Mouse (Mus musculus): ENCODE data around the gene Rnf169. TPM values are rescaled to one million over a fixed set of nuclear protein-coding genes. Genes with fewer than 3 reads are reported as not detected.
A peak's percentile ranks its signal among the peaks of the same experiment; 100 is the strongest.

Gene Rnf169
- polyA plus RNA-seq, 2 experiments, result 1.6 to 2.2 TPM

GRCm38 (mm10) chr7:99887230-99887735 lies 93.0 kb downstream of the Rnf169 start:
- Histone ChIP-seq H3K9me3 (ENCODE audit: control insufficient read depth, low read length) (no peaks in the 10 kb centered on the region), H3K36me3 (replicated peaks; ENCODE audit: control insufficient read depth, insufficient read depth, low read depth) (no peaks in the 10 kb centered on the region), H3K4me2 (ENCODE audit: low read depth) (no peak overlapping the region), H3K4me1 (replicated peaks; ENCODE audit: control insufficient read depth in 2 of 2, insufficient read depth in 2 of 2, low read length in 1 of 2) (no peaks in the 10 kb centered on the region), H3K4me3 (ENCODE audit: insufficient read depth in 1 of 2, low read depth in 2 of 2, low read length in 2 of 2) (no peak overlapping the region), H3K9ac (replicated peaks) (no peak overlapping the region), H3K27me3 (ENCODE audit: control insufficient read depth, insufficient read depth, low read length) (no peaks in the 10 kb centered on the region), H3K27ac (no peak overlapping the region)
- TF ChIP-seq CTCF (IDR thresholded peaks at IDR 0.05; ENCODE audit: low read depth), result no peak
- TF ChIP-seq EP300 (IDR thresholded peaks at IDR 0.05; ENCODE audit: low read depth), result no peak
- DNase-seq (ENCODE audit: low read depth in 3 of 3, low spot score in 3 of 3) (no peak), ATAC-seq (ENCODE audit: insufficient read depth) (no peak)
- 51% methylated on average over 2 of the region's 2 CpGs for WGBS (ENCODE audit: insufficient replicate concordance)

DNA sequence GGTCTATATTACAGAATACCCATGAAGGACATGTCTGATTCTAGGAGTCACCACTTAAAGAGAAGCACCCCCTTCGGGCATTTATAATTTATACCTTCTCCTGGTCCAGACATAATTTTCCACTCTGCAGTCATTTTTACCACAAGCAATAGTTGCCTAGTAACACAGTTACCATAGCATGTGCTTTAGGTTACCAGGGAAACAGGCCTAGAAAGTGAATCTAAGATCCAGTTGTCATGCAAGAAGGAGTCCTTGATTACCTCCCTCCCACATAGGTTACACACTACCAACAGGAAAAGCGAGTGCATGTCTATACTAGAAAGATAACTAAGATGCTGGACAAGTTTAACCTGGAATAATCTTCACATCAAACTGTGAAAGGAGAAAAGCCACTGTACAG lies 102.0 kb downstream of the Rnf169 start:
- H3K36me3 ChIP-seq (replicated peaks; ENCODE audit: control insufficient read depth, insufficient read depth, low read depth), result no peaks in the 10 kb centered on the region
- DNase-seq (ENCODE audit: low read depth in 3 of 3, low spot score in 3 of 3), result no peak
- H3K9ac ChIP-seq (replicated peaks), result no peak overlapping the region
- no peak overlapping the region for H3K4me2 ChIP-seq (ENCODE audit: low read depth)
- H3K4me1 ChIP-seq (replicated peaks; ENCODE audit: control insufficient read depth in 2 of 2, insufficient read depth in 2 of 2, low read length in 1 of 2), result no peaks in the 10 kb centered on the region
- TF ChIP-seq EP300 (IDR thresholded peaks at IDR 0.05; ENCODE audit: low read depth), result no peak
- no peak for TF ChIP-seq CTCF (IDR thresholded peaks at IDR 0.05; ENCODE audit: low read depth)
- H3K27ac ChIP-seq, result no peak overlapping the region
- 49% methylated on average over 2 of the region's 2 CpGs for WGBS (ENCODE audit: insufficient replicate concordance)
- ATAC-seq (ENCODE audit: insufficient read depth), result no peak
- H3K27me3 ChIP-seq (ENCODE audit: control insufficient read depth, insufficient read depth, low read length), result no peaks in the 10 kb centered on the region
- no peak overlapping the region for H3K4me3 ChIP-seq (ENCODE audit: insufficient read depth in 1 of 2, low read depth in 2 of 2, low read length in 2 of 2)
- H3K9me3 ChIP-seq (ENCODE audit: control insufficient read depth, low read length), result no peaks in the 10 kb centered on the region

DNA sequence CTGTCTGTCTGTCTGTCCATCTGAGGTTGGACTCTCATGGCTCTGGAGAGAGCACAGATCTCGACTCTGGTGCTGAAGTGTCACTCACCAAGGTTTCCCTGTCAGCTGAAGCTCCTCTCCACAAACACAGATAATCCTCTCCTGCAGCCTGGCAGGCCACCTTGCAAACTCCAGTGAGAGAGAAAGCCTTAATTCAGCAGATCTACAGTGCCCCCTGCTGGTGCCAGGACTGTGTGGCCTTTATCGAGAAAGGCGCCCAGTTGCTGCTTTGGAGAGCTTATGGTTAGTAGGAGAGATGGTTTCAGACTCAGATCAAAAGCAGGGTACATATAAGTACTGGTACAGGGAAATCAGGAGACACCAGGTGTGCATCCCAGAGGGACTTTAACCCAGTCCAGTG lies 103.9 kb downstream of the Rnf169 start:
- no peaks in the 10 kb centered on the region for H3K27me3 ChIP-seq (ENCODE audit: control insufficient read depth, insufficient read depth, low read length)
- DNase-seq (ENCODE audit: low read depth in 3 of 3, low spot score in 3 of 3) (peak; percentile 58 to 60 (median 60)), ATAC-seq (ENCODE audit: insufficient read depth) (no peak)
- no peak overlapping the region for H3K4me3 ChIP-seq (ENCODE audit: insufficient read depth in 1 of 2, low read depth in 2 of 2, low read length in 2 of 2)
- no peaks in the 10 kb centered on the region for H3K36me3 ChIP-seq (replicated peaks; ENCODE audit: control insufficient read depth, insufficient read depth, low read depth)
- TF ChIP-seq CTCF (IDR thresholded peaks at IDR 0.05; ENCODE audit: low read depth), result peak; percentile 95
- TF ChIP-seq EP300 (IDR thresholded peaks at IDR 0.05; ENCODE audit: low read depth), result no peak
- no peak overlapping the region for H3K4me2 ChIP-seq (ENCODE audit: low read depth)
- 0% methylated on average over 3 of the region's 3 CpGs for WGBS (ENCODE audit: insufficient replicate concordance)
- H3K27ac ChIP-seq, result no peak overlapping the region
- no peaks in the 10 kb centered on the region for H3K4me1 ChIP-seq (replicated peaks; ENCODE audit: control insufficient read depth in 2 of 2, insufficient read depth in 2 of 2, low read length in 1 of 2)
- no peak overlapping the region for H3K9ac ChIP-seq (replicated peaks)
- H3K9me3 ChIP-seq (ENCODE audit: control insufficient read depth, low read length), result no peaks in the 10 kb centered on the region

DNA sequence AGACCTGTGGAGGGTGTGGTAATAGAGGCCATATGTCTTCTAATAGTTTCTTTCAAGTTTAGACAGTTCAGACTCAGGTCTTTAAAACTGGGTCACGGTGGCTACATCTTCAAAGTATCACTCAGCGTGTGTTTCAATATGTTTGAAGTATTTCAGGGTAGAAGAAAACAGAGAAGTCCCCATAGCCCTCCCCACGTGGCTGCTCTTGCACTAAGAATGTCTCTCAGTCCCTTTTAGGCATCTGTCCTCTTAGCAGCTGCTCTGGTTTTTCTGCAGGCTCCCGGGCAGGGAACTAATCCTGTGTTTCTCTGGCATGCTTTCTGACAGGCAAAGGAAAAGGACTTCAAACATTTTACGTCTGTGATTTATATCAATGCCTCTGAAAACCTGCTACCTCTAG lies 104.4 kb downstream of the Rnf169 start:
- TF ChIP-seq CTCF (IDR thresholded peaks at IDR 0.05; ENCODE audit: low read depth) (no peak), EP300 (IDR thresholded peaks at IDR 0.05; ENCODE audit: low read depth) (no peak)
- no peaks in the 10 kb centered on the region for H3K9me3 ChIP-seq (ENCODE audit: control insufficient read depth, low read length)
- no peaks in the 10 kb centered on the region for H3K27me3 ChIP-seq (ENCODE audit: control insufficient read depth, insufficient read depth, low read length)
- no peak overlapping the region for H3K27ac ChIP-seq
- no peak for ATAC-seq (ENCODE audit: insufficient read depth)
- no peak overlapping the region for H3K4me2 ChIP-seq (ENCODE audit: low read depth)
- 45% methylated on average over 5 of the region's 5 CpGs for WGBS (ENCODE audit: insufficient replicate concordance)
- no peak for DNase-seq (ENCODE audit: low read depth in 3 of 3, low spot score in 3 of 3)
- no peaks in the 10 kb centered on the region for H3K4me1 ChIP-seq (replicated peaks; ENCODE audit: control insufficient read depth in 2 of 2, insufficient read depth in 2 of 2, low read length in 1 of 2)
- no peaks in the 10 kb centered on the region for H3K36me3 ChIP-seq (replicated peaks; ENCODE audit: control insufficient read depth, insufficient read depth, low read depth)
- no peak overlapping the region for H3K4me3 ChIP-seq (ENCODE audit: insufficient read depth in 1 of 2, low read depth in 2 of 2, low read length in 2 of 2)
- no peak overlapping the region for H3K9ac ChIP-seq (replicated peaks)

DNA sequence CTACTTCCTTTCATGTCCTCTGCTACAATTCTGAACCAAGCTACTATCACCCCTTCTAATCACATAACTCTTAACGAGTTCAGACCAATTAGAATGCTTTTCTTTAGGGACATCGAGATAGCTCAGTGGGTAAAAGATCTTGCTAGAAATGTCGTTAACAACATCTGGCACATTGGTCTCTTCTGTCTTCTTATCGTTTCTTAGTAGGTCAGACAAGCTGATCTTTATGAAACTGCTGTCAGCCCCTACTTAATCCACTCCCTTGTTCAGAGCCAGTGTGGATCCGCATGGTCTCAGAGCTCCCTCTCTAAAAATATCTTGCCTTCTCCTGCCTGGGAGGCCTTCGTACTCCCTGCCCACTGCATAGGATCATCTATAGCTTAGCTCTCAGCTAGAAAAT lies 106.3 kb downstream of the Rnf169 start:
- TF ChIP-seq EP300 (IDR thresholded peaks at IDR 0.05; ENCODE audit: low read depth) (no peak), CTCF (IDR thresholded peaks at IDR 0.05; ENCODE audit: low read depth) (no peak)
- no peak for ATAC-seq (ENCODE audit: insufficient read depth)
- no peaks in the 10 kb centered on the region for H3K27me3 ChIP-seq (ENCODE audit: control insufficient read depth, insufficient read depth, low read length)
- H3K36me3 ChIP-seq (replicated peaks; ENCODE audit: control insufficient read depth, insufficient read depth, low read depth), result no peaks in the 10 kb centered on the region
- no peak overlapping the region for H3K9ac ChIP-seq (replicated peaks)
- no peaks in the 10 kb centered on the region for H3K9me3 ChIP-seq (ENCODE audit: control insufficient read depth, low read length)
- H3K4me3 ChIP-seq (ENCODE audit: insufficient read depth in 1 of 2, low read depth in 2 of 2, low read length in 2 of 2), result no peak overlapping the region
- DNase-seq (ENCODE audit: low read depth in 3 of 3, low spot score in 3 of 3), result no peak
- H3K4me2 ChIP-seq (ENCODE audit: low read depth), result no peak overlapping the region
- no peak overlapping the region for H3K27ac ChIP-seq
- WGBS (ENCODE audit: insufficient replicate concordance), result 53% methylated on average over 6 of the region's 6 CpGs
- H3K4me1 ChIP-seq (replicated peaks; ENCODE audit: control insufficient read depth in 2 of 2, insufficient read depth in 2 of 2, low read length in 1 of 2), result no peaks in the 10 kb centered on the region

Other genes starting within 250 kb of the Rnf169 start
- not detected in 2 replicates for gene Olfr521, start 216.9 kb downstream of the Rnf169 start, polyA plus RNA-seq (2012; rRNA removed)
- not detected in 2 replicates for gene Olfr521, start 216.9 kb downstream of the Rnf169 start, polyA plus RNA-seq (2014; fragmentation: Nextera tagmentation; extraction: Ambion mirVana)
- 3.5 and 4.1 TPM in 2 replicates for gene Neu3, start 152.0 kb downstream of the Rnf169 start, polyA plus RNA-seq (2012; rRNA removed)
- 2.9 and 3.2 TPM in 2 replicates for gene Neu3, start 152.0 kb downstream of the Rnf169 start, polyA plus RNA-seq (2014; fragmentation: Nextera tagmentation; extraction: Ambion mirVana)
- not detected in 2 replicates for gene Xrra1, start 121.3 kb downstream of the Rnf169 start, polyA plus RNA-seq (2012; rRNA removed)
- gene Xrra1, start 121.3 kb downstream of the Rnf169 start, polyA plus RNA-seq (2014; fragmentation: Nextera tagmentation; extraction: Ambion mirVana), result 0.08 TPM in 1 of 2 replicates, not detected in the other
- 36.7 and 44.5 TPM in 2 replicates for gene Spcs2, start 117.0 kb downstream of the Rnf169 start, polyA plus RNA-seq (2012; rRNA removed)
- gene Spcs2, start 117.0 kb downstream of the Rnf169 start, polyA plus RNA-seq (2014; fragmentation: Nextera tagmentation; extraction: Ambion mirVana), result 162 and 171 TPM in 2 replicates
- gene Chrdl2, start 25.7 kb upstream of the Rnf169 start, polyA plus RNA-seq (2012; rRNA removed), result 0.02 TPM in 2 replicates
- not detected in 2 replicates for gene Chrdl2, start 25.7 kb upstream of the Rnf169 start, polyA plus RNA-seq (2014; fragmentation: Nextera tagmentation; extraction: Ambion mirVana)
- 19.2 and 31.9 TPM in 2 replicates for gene Pold3, start 141.1 kb upstream of the Rnf169 start, polyA plus RNA-seq (2012; rRNA removed)
- 50.8 and 51.1 TPM in 2 replicates for gene Pold3, start 141.1 kb upstream of the Rnf169 start, polyA plus RNA-seq (2014; fragmentation: Nextera tagmentation; extraction: Ambion mirVana)
- 2.8 and 3.8 TPM in 2 replicates for gene Lipt2, start 178.8 kb upstream of the Rnf169 start, polyA plus RNA-seq (2012; rRNA removed)
- gene Lipt2, start 178.8 kb upstream of the Rnf169 start, polyA plus RNA-seq (2014; fragmentation: Nextera tagmentation; extraction: Ambion mirVana), result 5.3 and 5.6 TPM in 2 replicates
- 1.4 TPM in 2 replicates for gene Kcne3, start 196.1 kb upstream of the Rnf169 start, polyA plus RNA-seq (2012; rRNA removed)
- 0.88 and 1.2 TPM in 2 replicates for gene Kcne3, start 196.1 kb upstream of the Rnf169 start, polyA plus RNA-seq (2014; fragmentation: Nextera tagmentation; extraction: Ambion mirVana)
- gene Pgm2l1, start 246.9 kb upstream of the Rnf169 start, polyA plus RNA-seq (2012; rRNA removed), result 1.6 and 2.4 TPM in 2 replicates
- gene Pgm2l1, start 246.9 kb upstream of the Rnf169 start, polyA plus RNA-seq (2014; fragmentation: Nextera tagmentation; extraction: Ambion mirVana), result 1.3 TPM in 2 replicates